Mouse (Mus musculus) MEL (cell line): ENCODE results near the gene Kazn. TPM values are rescaled to one million over a fixed set of nuclear protein-coding genes. Genes with fewer than 3 reads are reported as not detected.

Experiments
- DNase-seq: peaks from one replicate; pipeline ENCODE4 v3.0.0; 2011; ENCODE audit warnings: low read depth, low spot score
- H3K27ac ChIP-seq: 2 replicates; pipeline ENCODE4 v1.5.1; 2012; ENCODE audit warnings: low read depth, mild to moderate bottlenecking, control low read depth, low read length, moderate library complexity; ENCODE audit not compliant: control insufficient read depth
- H3K27me3 ChIP-seq, 2 experiments: fragments of 150-350 bp in 1 of 2; sonication (generic) in 1 of 2; 2 replicates each; pipeline ENCODE4 v1.6.1; 2012; ENCODE audit warnings: low read length in 2 of 2, mild to moderate bottlenecking in 2 of 2, improper control_type of control experiment in 1 of 2, moderate library complexity in 1 of 2; ENCODE audit not compliant: insufficient read depth in 2 of 2, control insufficient read depth in 1 of 2
- H3K36me3 ChIP-seq, 2 experiments: 2 replicates each; pipeline ENCODE4 v1.6.1; 2012 to 2014; ENCODE audit warnings: low read length in 2 of 2, improper control_type of control experiment in 1 of 2, inconsistent platforms in 1 of 2, mild to moderate bottlenecking in 1 of 2; ENCODE audit not compliant: insufficient read depth in 2 of 2, control insufficient read depth in 1 of 2
- H3K4me1 ChIP-seq, 2 experiments: fragments of 150-350 bp in 1 of 2; sonication (generic) in 1 of 2; 2 replicates each; pipeline ENCODE4 v1.6.1; 2012; ENCODE audit warnings: low read length in 2 of 2, improper control_type of control experiment in 1 of 2, mild to moderate bottlenecking in 1 of 2; ENCODE audit not compliant: insufficient read depth in 2 of 2, control insufficient read depth in 1 of 2
- H3K4me3 ChIP-seq, 2 experiments: fragments of 150-350 bp in 1 of 2; sonication (generic) in 1 of 2; 2 replicates each; pipeline ENCODE4 v1.5.1; 2012; ENCODE audit warnings: low read depth in 2 of 2, low read length in 2 of 2, mild to moderate bottlenecking in 2 of 2, moderate library complexity in 2 of 2, control low read depth in 1 of 2, improper control_type of control experiment in 1 of 2; ENCODE audit not compliant: control insufficient read depth in 1 of 2, insufficient read depth in 1 of 2
- H3K79me2 ChIP-seq: 2 replicates; pipeline ENCODE4 v1.6.1; 2012; ENCODE audit warnings: mild to moderate bottlenecking, low read length, moderate library complexity; ENCODE audit not compliant: control insufficient read depth, poor library complexity, insufficient read depth
- H3K9ac ChIP-seq: 2 replicates; pipeline ENCODE4 v1.6.1; 2012; ENCODE audit warnings: low read depth, mild to moderate bottlenecking, control low read depth, low read length, moderate library complexity; ENCODE audit not compliant: control insufficient read depth, poor library complexity, severe bottlenecking
- H3K9me3 ChIP-seq: fragments of 150-350 bp; sonication (generic); replicated peaks from 2 replicates; pipeline ENCODE4 v1.6.1; 2012; ENCODE audit warnings: mild to moderate bottlenecking, low read length, improper control_type of control experiment, moderate library complexity; ENCODE audit not compliant: insufficient read depth
- BHLHE40 ChIP-seq: IDR thresholded peaks from 2 replicates; pipeline ENCODE4 v1.6.1; 2012; ENCODE audit warnings: low read depth, mild to moderate bottlenecking, inconsistent platforms, low read length, improper control_type of control experiment, borderline replicate concordance
- CTCF ChIP-seq, 3 experiments: IDR thresholded peaks in 2 of 3; conservative IDR thresholded peaks in 1 of 3; 2 replicates each; pipeline ENCODE4 v1.5.1; 2011 to 2012; ENCODE audit warnings: low read length in 3 of 3, low read depth in 2 of 3, mild to moderate bottlenecking in 2 of 3, improper control_type of control experiment in 1 of 3, inconsistent platforms in 1 of 3, mixed read lengths in 1 of 3, moderate library complexity in 1 of 3; ENCODE audit not compliant: control insufficient read depth in 1 of 3, insufficient read depth in 1 of 3, poor library complexity in 1 of 3, severe bottlenecking in 1 of 3
- E2F4 ChIP-seq: IDR thresholded peaks from 2 replicates; pipeline ENCODE4 v1.6.1; 2011; ENCODE audit warnings: low read depth, low read length, improper control_type of control experiment, borderline replicate concordance
- ELF1 ChIP-seq: IDR thresholded peaks from 2 replicates; pipeline ENCODE4 v1.6.1; 2014; ENCODE audit warnings: low read depth, mild to moderate bottlenecking, inconsistent platforms, low read length, improper control_type of control experiment, moderate library complexity
- EP300 ChIP-seq, 2 experiments: IDR thresholded peaks; 2 replicates each; pipeline ENCODE4 v1.6.1; 2011; ENCODE audit warnings: improper control_type of control experiment in 2 of 2, low read length in 2 of 2, low read depth in 1 of 2, mild to moderate bottlenecking in 1 of 2
- ETS1 ChIP-seq: IDR thresholded peaks from 2 replicates; pipeline ENCODE4 v1.6.1; 2012; ENCODE audit warnings: low read depth, mild to moderate bottlenecking, inconsistent platforms, low read length, improper control_type of control experiment, moderate library complexity
- GABPA ChIP-seq: IDR thresholded peaks from 2 replicates; pipeline ENCODE4 v1.6.1; 2012; ENCODE audit warnings: low read depth, mild to moderate bottlenecking, inconsistent platforms, low read length, improper control_type of control experiment, moderate library complexity
- GATA1 ChIP-seq: IDR thresholded peaks from 2 replicates; pipeline ENCODE4 v1.6.1; 2011; ENCODE audit warnings: low read depth, low read length, improper control_type of control experiment
- HCFC1 ChIP-seq: IDR thresholded peaks from 2 replicates; pipeline ENCODE4 v1.6.1; 2012; ENCODE audit warnings: low read depth, mild to moderate bottlenecking, inconsistent platforms, low read length, improper control_type of control experiment, moderate library complexity
- KAT2A ChIP-seq: conservative IDR thresholded peaks from 2 replicates; pipeline ENCODE4 v1.6.1; 2012; ENCODE audit warnings: low read depth, low read length, improper control_type of control experiment, inconsistent platforms
- MAFK ChIP-seq: IDR thresholded peaks from 2 replicates; pipeline ENCODE4 v1.6.1; 2011; ENCODE audit warnings: low read depth, mild to moderate bottlenecking, low read length, improper control_type of control experiment, borderline replicate concordance
- MAZ ChIP-seq: IDR thresholded peaks from 2 replicates; pipeline ENCODE4 v1.6.1; 2012; ENCODE audit warnings: low read depth, mild to moderate bottlenecking, inconsistent platforms, low read length, improper control_type of control experiment
- MYC ChIP-seq: IDR thresholded peaks from 2 replicates; pipeline ENCODE4 v1.6.1; 2011; ENCODE audit warnings: low read depth, mild to moderate bottlenecking, low read length, improper control_type of control experiment, moderate library complexity
- NELFE ChIP-seq: IDR thresholded peaks from 2 replicates; pipeline ENCODE4 v1.6.1; 2011; ENCODE audit warnings: low read depth, low read length, improper control_type of control experiment
- POLR2A ChIP-seq, 2 experiments: IDR thresholded peaks; 2 replicates each; pipeline ENCODE4 v1.6.1; 2011 to 2012; ENCODE audit warnings: low read length in 2 of 2, mild to moderate bottlenecking in 2 of 2, control low read depth in 1 of 2, improper control_type of control experiment in 1 of 2, low read depth in 1 of 2, moderate library complexity in 1 of 2; ENCODE audit not compliant: control insufficient read depth in 1 of 2, insufficient read depth in 1 of 2, poor library complexity in 1 of 2
- RAD21 ChIP-seq: IDR thresholded peaks from 2 replicates; pipeline ENCODE4 v1.6.1; 2011; ENCODE audit warnings: mild to moderate bottlenecking, low read depth, low read length, improper control_type of control experiment
- RCOR1 ChIP-seq: IDR thresholded peaks from 2 replicates; pipeline ENCODE4 v1.6.1; 2012; ENCODE audit warnings: low read depth, mild to moderate bottlenecking, inconsistent platforms, low read length, improper control_type of control experiment
- SIN3A ChIP-seq: IDR thresholded peaks from 2 replicates; pipeline ENCODE4 v1.6.1; 2012; ENCODE audit warnings: low read length, improper control_type of control experiment, inconsistent platforms
- SMC3 ChIP-seq: IDR thresholded peaks from 2 replicates; pipeline ENCODE4 v1.6.1; 2011; ENCODE audit warnings: low read depth, low read length, improper control_type of control experiment
- UBTF ChIP-seq: IDR thresholded peaks from 2 replicates; pipeline ENCODE4 v1.6.1; 2012; ENCODE audit warnings: low read depth, mild to moderate bottlenecking, inconsistent platforms, low read length, improper control_type of control experiment, moderate library complexity, borderline replicate concordance; ENCODE audit not compliant: insufficient read depth
- USF1 ChIP-seq: IDR thresholded peaks from 2 replicates; pipeline ENCODE4 v1.6.1; 2014; ENCODE audit warnings: low read depth, mild to moderate bottlenecking, inconsistent platforms, low read length, improper control_type of control experiment, moderate library complexity
- ZMIZ1 ChIP-seq: IDR thresholded peaks from 2 replicates; pipeline ENCODE4 v1.6.1; 2012; ENCODE audit warnings: low read depth, mild to moderate bottlenecking, inconsistent platforms, low read length, improper control_type of control experiment, moderate library complexity
- polyA plus RNA-seq, 2 experiments: library from polyadenylated mRNA; stranded (reverse) in 1 of 2; unstranded in 1 of 2; fragments of >175 nt in 1 of 2; fragments of >200 nt in 1 of 2; gene quantifications; 2 replicates each; pipeline versions ENCODE4 v1.2.1 to v1.2.4; 2012; ENCODE audit warnings: low replicate concordance in 2 of 2, low read depth in 1 of 2; ENCODE audit not compliant: insufficient read length in 2 of 2, insufficient read depth in 1 of 2, missing spikeins in 1 of 2
- total RNA-seq: library from RNA; depleted of rRNA; stranded (reverse); fragments of 300-350 nt; gene quantifications from 2 replicates; pipeline ENCODE4 v1.2.3, GENCODE M21; 2012

Kazn gene
- total and polyA plus RNA-seq, 3 experiments, result not detected

GRCm38 (mm10) chr4:142077572-142078271 is 161.5 kb downstream of the Kazn start:
- H3K79me2 ChIP-seq, result no peaks in the 10 kb centered on the region
- no peaks in the 10 kb centered on the region for H3K36me3 ChIP-seq
- no peaks in the 10 kb centered on the region for H3K27me3 ChIP-seq
- no peak for DNase-seq
- H3K27ac ChIP-seq, result no peak overlapping the region
- H3K4me3 ChIP-seq, result no peak overlapping the region
- H3K9ac ChIP-seq, result no peak overlapping the region
- H3K9me3 ChIP-seq, result no peaks in the 10 kb centered on the region
- no peaks in the 10 kb centered on the region for H3K4me1 ChIP-seq
- TF ChIP-seq SMC3, result no peak
- TF ChIP-seq RAD21, result no peak
- no peak for TF ChIP-seq ELF1
- no peak for TF ChIP-seq EP300 (IDR thresholded peaks at IDR 0.05; ENCODE audit: low read depth in 1 of 2, low read length in 2 of 2)
- no peak for TF ChIP-seq ETS1
- no peak for TF ChIP-seq GABPA
- no peak for TF ChIP-seq KAT2A
- no peak for TF ChIP-seq NELFE

DNA sequence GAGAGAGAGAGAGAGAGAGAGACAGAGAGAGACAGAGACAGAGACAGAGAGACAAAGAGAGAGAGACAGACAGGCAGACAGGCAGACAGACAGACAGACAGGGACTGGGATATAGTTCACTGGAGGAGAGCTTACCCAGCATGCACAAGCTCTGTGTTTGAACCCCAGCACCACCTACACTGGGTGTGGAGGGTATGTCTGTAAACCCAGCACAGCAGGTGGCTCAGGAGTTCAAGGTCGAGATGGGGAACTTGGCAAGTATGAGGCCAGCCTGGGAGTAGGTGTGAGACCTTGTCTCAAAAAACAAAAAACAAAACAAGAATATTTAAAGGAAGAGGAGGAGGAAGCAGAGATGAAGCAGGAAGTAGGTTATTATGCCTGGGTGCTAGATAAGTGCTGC is 162.3 kb downstream of the Kazn start:
- Histone ChIP-seq H3K9ac (no peak overlapping the region), H3K79me2 (no peaks in the 10 kb centered on the region), H3K27ac (no peak overlapping the region), H3K36me3 (no peaks in the 10 kb centered on the region), H3K9me3 (no peaks in the 10 kb centered on the region), H3K4me3 (no peak overlapping the region), H3K27me3 (no peaks in the 10 kb centered on the region), H3K4me1 (no peaks in the 10 kb centered on the region)
- TF ChIP-seq SIN3A (no peak), GATA1 (no peak), POLR2A (IDR thresholded peaks at IDR 0.05; ENCODE audit: control insufficient read depth in 1 of 2, insufficient read depth in 1 of 2, low read depth in 1 of 2, low read length in 2 of 2, poor library complexity in 1 of 2) (no peak), CTCF (IDR thresholded peaks at IDR 0.05 in 2 of 3, conservative IDR thresholded peaks at IDR 0.05 in 1 of 3; ENCODE audit: control insufficient read depth in 1 of 3, insufficient read depth in 1 of 3, low read depth in 2 of 3, low read length in 3 of 3, poor library complexity in 1 of 3, severe bottlenecking in 1 of 3) (no peak), USF1 (no peak), SMC3 (no peak), MAZ (no peak), RAD21 (no peak), EP300 (IDR thresholded peaks at IDR 0.05; ENCODE audit: low read depth in 1 of 2, low read length in 2 of 2) (no peak), KAT2A (no peak), BHLHE40 (no peak), ETS1 (no peak), ZMIZ1 (no peak), UBTF (no peak), HCFC1 (no peak), RCOR1 (no peak), E2F4 (no peak), MAFK (no peak), MYC (no peak), GABPA (no peak)
- DNase-seq, result no peak
